ENCODE assay signal across 8 mouse cellular contexts in genomic region chr11:120515611-120516010, GRCm38 (mm10). TPM values are rescaled to one million over a fixed set of nuclear protein-coding genes. Genes with fewer than 3 reads are reported as not detected.
DNase-seq lines count a peak whose midpoint lies in the region; ATAC-seq lines count a peak whose summit lies in the region.

No protein-coding gene starts in this region.

- no peak overlapping the region for H3K4me3 ChIP-seq in intestine, embryonic 14.5 days (ENCODE audit: low read depth, low read length)

- WGBS in intestine, embryonic 14.5 days: 17% methylated on average over 17 of the region's 17 CpGs

- no peaks in the 10 kb centered on the region for H3K27me3 ChIP-seq in intestine, embryonic 14.5 days (replicated peaks; ENCODE audit: control insufficient read depth, insufficient read depth, low read length)

- peak; percentile 85 to 97 for DNase-seq in adrenal gland, adult (ENCODE audit: inconsistent age in 2 of 2, low spot score in 1 of 2)
- DNase-seq in embryo, embryonic 10 days (ENCODE audit: low spot score): peak; percentile 91
- DNase-seq in gastrocnemius, postnatal 14 days: peak; percentile 84
- peak; percentile 98 for DNase-seq in intestine, embryonic 14.5 days (ENCODE audit: low spot score)
- peak; percentile 79 to 85 for DNase-seq in left cerebral cortex, postnatal 10 days (ENCODE audit: extremely low spot score in 1 of 2, low spot score in 2 of 2)
- DNase-seq in right cerebral cortex, postnatal 25 days: peak; percentile 80
- DNase-seq in urinary bladder, postnatal 36 days (ENCODE audit: low spot score in 2 of 2): peak; percentile 90

- no peak overlapping the region for H3K4me2 ChIP-seq in intestine, embryonic 14.5 days (ENCODE audit: low read length)

- no peaks in the 10 kb centered on the region for H3K9me3 ChIP-seq in intestine, embryonic 14.5 days (ENCODE audit: control insufficient read depth, low read length)

- no peak overlapping the region for H3K27ac ChIP-seq in intestine, embryonic 14.5 days (ENCODE audit: low read depth)

- intact Hi-C loops in gastrocnemius, postnatal 14 days (cut with DNase I; ENCODE audit: low total_unique reads): loop anchor here (5.0 kb wide), 1 partner anchor 97 kb away; no protein-coding TSS in a partner anchor
- intact Hi-C loops in left cerebral cortex, postnatal 10 days (cut with DNase I): no loop called here

- ATAC-seq in intestine, embryonic 14.5 days (replicated peaks; ENCODE audit: low FRiP score, low TSS enrichment, low read depth): peak; percentile 67
- ATAC-seq in megakaryocyte progenitor cell, adult 5-6 weeks (replicated peaks; ENCODE audit: poor library complexity): peak; percentile 70

- H3K36me3 ChIP-seq in intestine, embryonic 14.5 days (ENCODE audit: control insufficient read depth, insufficient read depth, low read length): no peaks in the 10 kb centered on the region

- no peaks in the 10 kb centered on the region; the same call in 1 of the 2 replicates for H3K4me1 ChIP-seq in intestine, embryonic 14.5 days (replicated peaks; ENCODE audit: control insufficient read depth, insufficient read depth, low read length)

- H3K9ac ChIP-seq in intestine, embryonic 14.5 days (ENCODE audit: low read length): no peak overlapping the region

RNA-seq across cellular contexts. Expression of gene Gcgr, which starts 14.9 kb away (rescaled TPM):
- under 1 TPM in 1 of 2 experiments, not detected in 1; 0.38 TPM for total RNA-seq in gastrocnemius, postnatal 14 days (2021)
- polyA plus RNA-seq in intestine, embryonic 14.5 days (2014; fragmentation: Nextera tagmentation; extraction: Ambion mirVana): 0.42 and 0.50 TPM in 2 replicates
- under 1 TPM in 1 of 2 experiments, not detected in 1; 0.26 TPM for total RNA-seq in left cerebral cortex, postnatal 10 days (2021)
- total RNA-seq in megakaryocyte progenitor cell, adult 5-6 weeks (2015): not detected in 2 replicates
- not detected in 2 replicates for total RNA-seq in megakaryocyte progenitor cell, adult 5-6 weeks (2017)

RNA-seq across cellular contexts. Expression of gene Slc25a10, which starts 24.0 kb away (rescaled TPM):
- total RNA-seq in gastrocnemius, postnatal 14 days (2021): 1 to 10 TPM; 5.1 to 7.0 TPM
- 74.6 and 83.1 TPM in 2 replicates for polyA plus RNA-seq in intestine, embryonic 14.5 days (2014; fragmentation: Nextera tagmentation; extraction: Ambion mirVana)
- 10 to 100 TPM; 23.4 to 26.6 TPM for total RNA-seq in left cerebral cortex, postnatal 10 days (2021)
- 11.9 and 14.4 TPM in 2 replicates for total RNA-seq in megakaryocyte progenitor cell, adult 5-6 weeks (2015)
- total RNA-seq in megakaryocyte progenitor cell, adult 5-6 weeks (2017): 16.2 and 19.7 TPM in 2 replicates

RNA-seq across cellular contexts. Expression of gene Mrpl12, which starts 31.2 kb away (rescaled TPM):
- 100 to 1,000 TPM; 133 to 143 TPM for total RNA-seq in gastrocnemius, postnatal 14 days (2021)
- polyA plus RNA-seq in intestine, embryonic 14.5 days (2014; fragmentation: Nextera tagmentation; extraction: Ambion mirVana): 218 and 226 TPM in 2 replicates
- 10 to 100 TPM; 76.6 to 79.1 TPM for total RNA-seq in left cerebral cortex, postnatal 10 days (2021)
- total RNA-seq in megakaryocyte progenitor cell, adult 5-6 weeks (2015): 107 and 121 TPM in 2 replicates
- total RNA-seq in megakaryocyte progenitor cell, adult 5-6 weeks (2017): 136 and 142 TPM in 2 replicates

RNA-seq across cellular contexts. Expression of gene Mcrip1, which starts 33.9 kb away (rescaled TPM):
- 10 to 100 TPM; 31.1 to 33.3 TPM for total RNA-seq in gastrocnemius, postnatal 14 days (2021)
- 191 and 209 TPM in 2 replicates for polyA plus RNA-seq in intestine, embryonic 14.5 days (2014; fragmentation: Nextera tagmentation; extraction: Ambion mirVana)
- 100 to 1,000 TPM; 103 to 110 TPM for total RNA-seq in left cerebral cortex, postnatal 10 days (2021)
- 71.6 and 75.3 TPM in 2 replicates for total RNA-seq in megakaryocyte progenitor cell, adult 5-6 weeks (2015)
- total RNA-seq in megakaryocyte progenitor cell, adult 5-6 weeks (2017): 24.2 and 25.8 TPM in 2 replicates

RNA-seq across cellular contexts. Expression of gene Ppp1r27, which starts 35.3 kb away (rescaled TPM):
- total RNA-seq in gastrocnemius, postnatal 14 days (2021): 100 to 1,000 TPM; 159 to 234 TPM
- polyA plus RNA-seq in intestine, embryonic 14.5 days (2014; fragmentation: Nextera tagmentation; extraction: Ambion mirVana): 0.24 TPM in 1 of 2 replicates, not detected in the other
- total RNA-seq in left cerebral cortex, postnatal 10 days (2021): not detected
- total RNA-seq in megakaryocyte progenitor cell, adult 5-6 weeks (2015): not detected in 2 replicates
- total RNA-seq in megakaryocyte progenitor cell, adult 5-6 weeks (2017): 1.3 TPM in 1 of 2 replicates, not detected in the other
